Mouse (Mus musculus): ENCODE measurements around the gene B230307C23Rik. TPM values are rescaled to one million over a fixed set of nuclear protein-coding genes. Genes with fewer than 3 reads are reported as not detected.

The B230307C23Rik gene
- total RNA-seq (2018; cell fraction: chromatin; rRNA removed) = 100 to 1,000 TPM in 8 of 26 experiments, 10 to 100 TPM in 18; 18.0 to 150 (median 77.7) TPM
- 10 to 100 TPM; 21.9 to 78.7 (median 43.6) TPM for total RNA-seq (2018; cell fraction: cytosol; rRNA removed)
- total RNA-seq (2018; cell fraction: nucleus; rRNA removed) = 100 to 1,000 TPM in 4 of 26 experiments, 10 to 100 TPM in 22; 18.8 to 121 (median 67.0) TPM
- 30.1 to 43.1 TPM (median 36.6 TPM) in 3 replicates for polyA plus RNA-seq (2018)

DNA sequence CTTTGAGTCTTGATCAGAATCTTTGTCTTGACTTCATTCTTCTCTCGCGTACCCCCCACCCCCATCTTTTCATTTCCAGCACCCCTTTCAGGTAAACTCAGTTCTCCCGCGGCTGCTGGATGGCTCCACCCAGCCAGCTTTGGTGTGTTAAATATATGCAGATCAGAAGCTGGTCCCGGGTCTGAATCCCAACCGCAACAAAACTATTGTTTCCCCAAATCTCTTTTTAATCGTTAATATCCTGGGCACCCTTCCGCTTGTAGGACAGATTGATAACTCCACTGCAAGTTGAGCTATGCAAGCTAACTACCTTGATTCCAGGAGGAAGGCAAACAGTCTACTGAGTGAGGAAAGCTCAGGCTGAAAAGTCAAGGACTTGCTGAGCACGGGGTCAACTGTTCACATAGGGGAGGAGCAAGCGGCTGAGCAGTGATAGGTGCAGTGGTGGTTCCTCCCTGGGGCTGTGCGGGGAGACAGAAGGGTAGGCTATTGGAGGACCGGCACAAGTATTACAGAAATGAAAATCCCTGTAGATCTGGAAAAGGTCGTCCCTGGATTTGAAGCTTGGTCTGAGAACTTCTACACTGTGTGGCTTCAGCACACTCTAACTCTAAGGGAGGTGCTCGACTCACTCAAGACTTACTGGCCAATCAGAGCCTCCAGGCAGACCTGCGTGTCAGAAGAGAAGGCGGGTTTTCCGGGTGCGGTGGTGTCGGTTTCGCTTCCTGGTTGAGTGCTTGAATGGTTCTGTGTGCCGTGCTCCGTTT, at the start of gene B230307C23Rik:
Gene B230307C23Rik, plus strand, starts transcription at position 700 of the 767 bp plus-strand sequence.
- peaks cover 46% of the 10 kb centered on the region for H3K79me2 ChIP-seq (ENCODE audit: inconsistent target)
- WGBS (ENCODE audit: missing documents) = 5% methylated on average over 22 of the region's 22 CpGs
- peak within 1 kb of the TSS; percentile 61 for H3K4me3 ChIP-seq (ENCODE audit: inconsistent target)
- peaks cover 7% of the 10 kb centered on the region; the same call in 1 of the 2 replicates for H3K36me3 ChIP-seq (ENCODE audit: inconsistent target)
- peak within 1 kb of the TSS; percentile 90 for H3K27ac ChIP-seq

DNA sequence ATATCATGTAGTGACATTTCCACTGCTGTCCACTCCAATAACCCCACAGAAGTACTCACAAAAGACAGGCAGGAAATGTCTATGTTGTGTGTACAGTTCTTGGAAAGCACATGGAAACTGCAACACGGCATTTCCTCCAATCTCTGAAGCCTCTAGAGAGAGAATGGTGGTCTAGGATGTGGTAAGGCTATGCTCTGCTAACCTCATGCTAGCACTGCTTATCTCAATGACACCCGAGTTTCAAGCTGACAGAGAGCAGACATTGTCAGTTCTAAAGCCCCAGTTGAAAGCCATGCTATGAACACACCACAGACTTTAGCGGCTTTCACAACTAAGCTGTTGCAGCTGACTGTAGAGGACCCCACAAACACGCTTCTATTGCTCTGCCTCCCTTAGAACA, 48.3 kb upstream of the B230307C23Rik start:
- Histone ChIP-seq H3K79me2 (ENCODE audit: inconsistent target) (peaks cover 19% of the 10 kb centered on the region), H3K4me3 (ENCODE audit: inconsistent target) (no peak overlapping the region), H3K36me3 (ENCODE audit: inconsistent target) (peaks cover 37% of the 10 kb centered on the region), H3K27ac (no peak overlapping the region)
- WGBS (ENCODE audit: missing documents) = 94% methylated on average over 4 of the region's 4 CpGs

DNA sequence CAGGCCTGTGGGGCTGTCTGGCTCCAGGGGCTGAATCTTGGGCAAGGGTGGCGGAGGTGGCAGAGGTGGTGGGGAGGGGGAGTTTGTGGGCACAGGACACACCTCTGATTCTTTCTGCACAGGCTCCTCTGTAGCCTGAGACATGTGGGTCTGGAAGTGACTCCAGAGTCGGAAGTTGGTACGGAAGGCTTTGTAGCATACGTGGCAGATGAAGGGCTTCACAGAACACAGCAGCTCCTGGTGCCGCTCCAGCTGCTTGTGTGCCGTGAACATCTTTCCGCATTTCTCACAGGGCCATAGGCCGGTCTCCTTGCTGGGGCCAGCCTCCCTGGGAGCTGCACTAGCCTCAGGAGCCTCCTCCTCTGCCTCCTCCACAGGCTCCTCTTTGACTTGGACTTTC, 47.1 kb upstream of the B230307C23Rik start:
- Histone ChIP-seq H3K4me3 (ENCODE audit: inconsistent target) (no peak overlapping the region), H3K27ac (no peak overlapping the region), H3K79me2 (ENCODE audit: inconsistent target) (peaks cover 23% of the 10 kb centered on the region), H3K36me3 (ENCODE audit: inconsistent target) (peaks cover 37% of the 10 kb centered on the region)
- WGBS (ENCODE audit: missing documents) = 93% methylated on average over 8 of the region's 8 CpGs

DNA sequence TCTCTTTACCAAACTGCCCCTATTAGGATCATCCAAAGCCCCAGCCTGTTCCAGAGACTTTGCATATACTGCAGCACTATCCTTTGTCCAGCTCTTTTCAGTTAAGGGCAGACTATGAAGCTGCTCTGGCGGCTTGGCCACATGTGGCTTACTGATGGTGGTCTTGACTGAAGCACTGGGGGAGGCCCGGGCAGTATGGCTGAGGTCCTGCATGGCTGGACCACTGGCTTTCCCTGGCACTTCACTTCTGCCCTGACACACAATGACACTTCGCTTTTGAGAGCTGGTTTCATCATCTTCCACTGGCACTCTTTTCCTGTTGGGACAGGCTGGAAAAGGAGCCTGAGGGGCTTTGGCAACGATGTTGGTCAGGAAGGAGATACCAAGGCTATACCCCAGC, 44.7 kb upstream of the B230307C23Rik start:
- 98% methylated on average over 4 of the region's 4 CpGs for WGBS (ENCODE audit: missing documents)
- Histone ChIP-seq H3K27ac (no peak overlapping the region), H3K4me3 (ENCODE audit: inconsistent target) (no peak overlapping the region), H3K79me2 (ENCODE audit: inconsistent target) (peaks cover 46% of the 10 kb centered on the region), H3K36me3 (ENCODE audit: inconsistent target) (peaks cover 50% of the 10 kb centered on the region)

DNA sequence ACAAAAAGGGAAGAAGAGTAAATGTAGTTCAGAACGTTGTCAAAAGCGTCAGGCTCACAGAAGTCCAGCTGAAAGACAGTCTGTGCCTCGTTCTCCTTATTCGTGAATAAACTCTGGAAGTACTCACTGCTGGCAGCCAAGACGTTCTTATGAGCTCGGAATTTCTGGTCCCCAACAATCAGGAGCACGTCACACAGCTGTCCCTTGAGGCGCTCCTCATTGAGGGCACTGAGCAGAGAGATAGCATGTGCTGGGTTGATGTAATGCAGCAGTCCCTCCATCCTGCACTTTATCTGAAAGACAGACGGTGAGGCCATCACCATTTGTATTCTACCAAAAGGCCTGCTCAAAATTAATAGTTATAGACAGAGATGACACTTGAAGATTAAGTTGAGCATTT, 44.3 kb upstream of the B230307C23Rik start:
- H3K4me3 ChIP-seq (ENCODE audit: inconsistent target) = no peak overlapping the region
- H3K27ac ChIP-seq = no peak overlapping the region
- peaks cover 50% of the 10 kb centered on the region for H3K36me3 ChIP-seq (ENCODE audit: inconsistent target)
- H3K79me2 ChIP-seq (ENCODE audit: inconsistent target) = peaks cover 50% of the 10 kb centered on the region
- WGBS (ENCODE audit: missing documents) = 97% methylated on average over 9 of the region's 9 CpGs

DNA sequence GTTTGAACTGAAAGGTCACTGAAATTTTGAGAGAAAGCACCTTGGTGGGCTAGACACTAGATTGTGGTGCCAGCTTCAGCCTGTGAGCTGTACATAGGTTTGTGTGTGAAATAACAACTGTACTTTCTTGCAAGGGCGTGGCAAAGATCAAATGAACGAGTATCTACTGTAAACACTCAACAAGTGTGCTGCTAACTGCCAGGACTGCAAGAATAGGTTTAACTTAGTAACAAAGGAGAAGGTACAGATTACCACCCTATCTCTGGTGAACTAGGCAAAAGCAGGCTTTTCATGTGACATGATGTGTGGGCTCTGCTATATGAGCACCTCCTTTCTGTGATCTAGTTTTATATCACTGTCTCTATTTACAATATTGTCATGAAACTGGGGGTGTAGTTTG, 43.8 kb upstream of the B230307C23Rik start:
- H3K79me2 ChIP-seq (ENCODE audit: inconsistent target) = peaks cover 55% of the 10 kb centered on the region
- H3K4me3 ChIP-seq (ENCODE audit: inconsistent target) = no peak overlapping the region
- H3K36me3 ChIP-seq (ENCODE audit: inconsistent target) = peaks cover 50% of the 10 kb centered on the region
- WGBS (ENCODE audit: missing documents) = 93% methylated on average over 2 of the region's 2 CpGs
- peak overlapping the region; percentile 72 for H3K27ac ChIP-seq

DNA sequence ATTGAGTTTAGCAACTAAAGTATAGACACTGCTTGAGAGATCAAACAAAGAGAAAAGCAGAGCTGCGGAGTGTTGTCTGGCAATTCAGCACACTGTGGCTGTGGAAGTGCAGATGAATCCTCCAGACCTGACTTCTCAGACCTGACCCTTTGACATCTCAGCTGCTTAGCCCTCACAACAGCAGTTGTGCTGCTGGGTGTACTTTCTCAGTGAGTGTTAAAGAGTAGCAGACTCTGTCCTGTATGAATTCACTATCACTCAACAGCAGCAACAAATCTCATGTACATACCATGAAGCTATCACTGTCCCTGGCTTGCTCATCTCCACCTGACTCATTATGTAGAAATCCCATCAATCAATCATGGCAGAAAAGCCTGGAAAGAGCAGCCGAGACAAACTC, 41.1 kb upstream of the B230307C23Rik start:
- Histone ChIP-seq H3K4me3 (ENCODE audit: inconsistent target) (no peak overlapping the region), H3K36me3 (ENCODE audit: inconsistent target) (peaks cover 34% of the 10 kb centered on the region), H3K79me2 (ENCODE audit: inconsistent target) (peaks cover 82% of the 10 kb centered on the region), H3K27ac (no peak overlapping the region)
- WGBS (ENCODE audit: missing documents) = 92% methylated on average over 2 of the region's 2 CpGs

DNA sequence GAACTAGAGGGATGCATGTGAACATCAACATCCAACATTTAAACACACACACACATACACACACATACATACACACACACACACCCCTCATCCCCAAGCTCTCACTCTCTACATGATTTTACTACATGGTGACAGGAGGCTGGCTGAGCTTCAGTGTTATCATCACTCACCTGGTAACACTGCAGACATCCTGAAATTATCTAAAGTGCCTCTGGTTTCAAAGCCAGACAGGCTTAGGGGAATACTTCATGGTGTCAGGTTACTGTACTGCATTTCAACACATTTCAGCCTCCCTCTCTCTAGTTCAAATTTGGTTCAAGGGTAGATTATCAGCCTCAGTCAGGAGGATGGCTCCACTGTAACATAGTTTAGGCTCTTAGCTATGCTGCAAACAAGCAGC, 39.5 kb upstream of the B230307C23Rik start:
- Histone ChIP-seq H3K27ac (no peak overlapping the region), H3K4me3 (ENCODE audit: inconsistent target) (no peak overlapping the region)

DNA sequence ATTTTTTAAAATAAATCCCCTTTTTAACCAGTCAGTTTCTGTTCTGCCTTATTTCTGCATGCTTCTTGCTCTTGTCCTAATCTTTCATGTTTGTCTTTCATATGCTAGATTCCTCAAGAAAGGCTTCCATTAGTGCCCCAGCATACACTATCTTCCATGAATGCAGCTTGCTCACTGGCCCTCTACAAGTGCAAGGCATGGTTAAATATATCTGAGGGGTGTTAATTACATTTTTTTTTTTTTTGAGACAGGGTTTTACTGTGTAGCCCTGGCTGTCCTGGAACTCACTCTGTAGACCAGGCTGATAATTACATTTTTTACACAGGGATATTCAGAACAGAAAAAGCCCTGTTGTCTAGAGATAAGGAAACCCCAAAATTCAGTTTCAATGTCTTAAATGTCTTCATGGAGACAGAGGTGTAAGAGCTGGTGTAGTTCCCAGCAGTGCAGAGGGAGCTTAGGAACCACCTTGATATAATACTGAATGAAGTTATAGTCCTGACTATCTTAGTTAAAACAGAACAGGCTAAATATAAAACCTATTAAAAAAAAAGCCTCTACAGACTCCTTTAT, 38.6 kb upstream of the B230307C23Rik start:
- Histone ChIP-seq H3K27ac (no peak overlapping the region), H3K36me3 (ENCODE audit: inconsistent target) (peaks cover 13% of the 10 kb centered on the region; the same call in 1 of the 2 replicates), H3K79me2 (ENCODE audit: inconsistent target) (peaks cover 74% of the 10 kb centered on the region), H3K4me3 (ENCODE audit: inconsistent target) (no peak overlapping the region)

More for the DNA sequence above, 39.5 kb upstream of the B230307C23Rik start:
- Histone ChIP-seq H3K79me2 (ENCODE audit: inconsistent target) (peaks cover 82% of the 10 kb centered on the region), H3K36me3 (ENCODE audit: inconsistent target) (peaks cover 17% of the 10 kb centered on the region)

DNA sequence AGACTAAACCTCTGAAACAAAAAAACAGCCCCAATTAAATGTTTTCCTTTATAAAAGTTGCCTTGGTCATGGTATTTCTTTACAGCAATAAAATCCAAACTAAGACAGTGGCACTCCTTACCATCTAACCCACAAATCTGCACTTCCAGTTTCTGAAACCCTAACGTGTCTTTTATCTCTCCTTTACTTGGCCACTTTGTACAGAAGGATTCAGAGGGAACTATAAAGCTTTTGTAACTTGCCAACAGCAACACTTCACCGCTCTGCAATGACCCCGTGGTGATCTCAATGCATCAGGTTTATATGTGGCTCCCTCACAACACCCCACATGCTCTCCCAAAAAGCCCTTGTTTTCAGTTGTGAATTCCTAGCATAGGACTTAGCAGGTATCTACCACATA, 36.8 kb upstream of the B230307C23Rik start:
- 100% methylated on average over 3 of the region's 3 CpGs for WGBS (ENCODE audit: missing documents)
- H3K79me2 ChIP-seq (ENCODE audit: inconsistent target) = peaks cover 65% of the 10 kb centered on the region
- H3K27ac ChIP-seq = peak overlapping the region; percentile 94; the same call in 1 of the 2 replicates
- H3K36me3 ChIP-seq (ENCODE audit: inconsistent target) = peaks cover 12% of the 10 kb centered on the region; the same call in 1 of the 2 replicates
- no peak overlapping the region for H3K4me3 ChIP-seq (ENCODE audit: inconsistent target)

DNA sequence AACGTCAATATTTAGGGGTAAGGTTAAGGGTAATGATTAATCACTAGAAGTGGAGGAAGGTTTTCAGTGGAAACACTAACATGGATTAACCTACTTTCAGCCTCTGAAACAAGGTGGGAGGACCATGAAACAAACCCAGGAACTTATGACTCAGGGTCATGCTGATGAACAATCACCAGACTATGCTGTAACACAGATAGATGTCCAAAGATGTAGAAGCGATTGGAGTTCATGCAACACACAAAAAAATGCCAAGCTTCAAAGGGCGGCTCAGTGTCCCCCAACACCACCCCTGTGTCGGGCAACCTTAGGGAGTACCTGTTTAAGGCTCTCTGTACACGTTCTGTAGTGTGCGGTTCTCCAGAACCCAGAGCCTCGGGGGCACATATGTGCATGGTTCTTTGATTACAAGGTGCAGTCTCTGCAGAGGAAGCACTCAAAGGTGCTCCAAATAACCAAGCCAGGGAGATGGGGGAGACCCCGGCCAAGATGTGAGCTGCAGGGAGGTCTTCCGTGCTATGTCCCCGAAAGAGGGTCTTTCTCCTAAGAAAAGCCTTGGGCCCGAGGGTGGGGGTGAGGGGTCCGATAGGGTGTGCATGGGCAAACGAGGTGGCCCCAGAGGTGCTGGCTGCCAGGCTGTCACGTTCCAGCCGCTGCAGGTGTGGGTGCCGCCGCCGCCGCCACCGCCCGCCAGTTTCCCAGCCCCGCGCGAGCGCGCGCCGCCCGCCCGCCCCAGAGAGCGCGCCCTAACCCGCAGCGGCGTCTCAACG, 35.5 kb upstream of the B230307C23Rik start:
- Histone ChIP-seq H3K27ac (peak overlapping the region; percentile 94), H3K4me3 (ENCODE audit: inconsistent target) (peak overlapping the region; percentile 75), H3K36me3 (ENCODE audit: inconsistent target) (peaks cover 2% of the 10 kb centered on the region; the same call in 1 of the 2 replicates), H3K79me2 (ENCODE audit: inconsistent target) (peaks cover 52% of the 10 kb centered on the region)
- WGBS (ENCODE audit: missing documents) = 6% methylated on average over 36 of the region's 36 CpGs

DNA sequence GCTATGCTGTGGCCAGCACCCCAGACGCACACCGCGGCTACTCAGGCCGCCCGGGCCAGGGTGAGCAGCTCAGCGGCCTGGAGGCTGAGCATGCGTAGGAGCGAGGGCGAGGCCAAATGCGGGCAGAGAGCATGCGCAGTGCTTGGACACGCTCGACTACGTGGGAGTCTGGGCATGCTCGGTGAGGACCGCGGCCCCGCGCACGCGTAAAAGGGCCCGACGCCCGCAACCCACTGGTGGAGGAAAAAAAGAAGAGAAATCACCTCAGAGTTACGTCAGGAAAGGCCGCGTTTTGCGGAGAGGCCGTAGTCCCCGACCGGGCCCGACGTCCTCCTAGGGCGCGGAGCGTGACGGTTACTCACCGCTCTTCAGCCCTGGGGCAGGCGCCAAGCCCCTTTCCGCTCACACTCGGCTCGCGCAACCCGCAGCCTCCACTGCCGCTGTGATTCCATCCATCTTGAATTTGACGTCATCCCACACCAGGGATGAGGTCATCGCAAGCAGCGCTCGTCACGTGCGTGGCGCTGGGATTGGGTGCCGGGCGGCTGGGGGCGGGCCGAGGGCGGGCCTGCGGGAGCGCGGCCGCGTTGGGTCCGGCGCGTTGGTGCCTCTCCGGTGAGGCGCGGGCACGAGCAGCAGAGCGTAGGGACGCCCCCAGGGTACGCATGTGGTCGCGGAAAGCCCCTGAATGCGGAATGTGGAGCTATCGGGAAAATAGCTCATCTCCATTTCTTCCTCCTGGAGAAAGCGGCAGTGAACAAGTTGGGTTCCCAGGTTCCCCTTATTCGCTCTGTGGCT, 34.8 kb upstream of the B230307C23Rik start, which contains the start of the genes C2cd2 and Zbtb21:
Gene C2cd2, minus strand, starts transcription at position 448 of the 798 bp plus-strand sequence.
Gene Zbtb21, minus strand, starts transcription at position 472 of the 798 bp plus-strand sequence.
- peak within 1 kb of the TSS; percentile 75 for H3K4me3 ChIP-seq (ENCODE audit: inconsistent target)
- H3K36me3 ChIP-seq (ENCODE audit: inconsistent target) = no peaks in the 10 kb centered on the region
- under 1% methylated on average over 64 of the region's 78 CpGs for WGBS (ENCODE audit: missing documents)
- peaks cover 45% of the 10 kb centered on the region for H3K79me2 ChIP-seq (ENCODE audit: inconsistent target)
- H3K27ac ChIP-seq = peak within 1 kb of the TSS; percentile 94

DNA sequence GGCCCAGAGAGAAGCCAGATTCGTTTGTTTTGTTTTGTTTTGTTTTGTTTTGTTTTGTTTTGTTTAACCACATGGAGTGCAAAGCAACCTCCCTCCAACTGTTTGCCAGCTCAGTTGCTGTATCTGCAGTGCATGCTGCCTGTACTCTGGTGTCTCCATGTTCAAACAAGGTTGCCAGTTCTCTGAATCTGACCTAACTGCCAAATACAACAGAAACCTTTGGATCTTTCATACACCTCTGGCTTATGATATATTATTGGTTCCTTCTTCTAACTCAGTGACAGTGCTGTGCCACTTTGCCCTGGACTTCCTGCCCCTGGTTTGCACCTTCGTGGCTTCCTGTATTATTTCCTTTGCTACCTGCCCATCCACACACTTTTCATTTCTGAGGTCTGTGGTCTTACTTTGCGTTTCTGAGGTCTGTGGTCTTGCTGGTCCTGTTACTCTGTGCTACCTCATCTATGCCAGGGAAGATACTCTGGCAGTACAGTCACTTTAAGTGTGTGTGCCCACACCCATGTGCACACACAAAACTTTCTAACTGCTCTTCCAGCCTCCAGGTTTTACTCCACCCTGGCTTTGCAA, 33.1 kb upstream of the B230307C23Rik start:
- WGBS (ENCODE audit: missing documents) = 44% methylated on average over 3 of the region's 3 CpGs

More for the DNA sequence above, 33.1 kb upstream of the B230307C23Rik start:
- Histone ChIP-seq H3K79me2 (ENCODE audit: inconsistent target) (peaks cover 28% of the 10 kb centered on the region), H3K36me3 (ENCODE audit: inconsistent target) (no peaks in the 10 kb centered on the region), H3K27ac (no peak overlapping the region), H3K4me3 (ENCODE audit: inconsistent target) (no peak overlapping the region)

All from macrophage (primary cell).